Mouse (Mus musculus) ES-E14 (cell line): ENCODE results near the gene Papss2.

Experiments
- CHD2 ChIP-seq: IDR thresholded peaks from 2 replicates; pipeline ENCODE4 v1.6.1; 2014; ENCODE audit warnings: mild to moderate bottlenecking, low read depth, low read length, inconsistent platforms
- HCFC1 ChIP-seq: IDR thresholded peaks from 2 replicates; pipeline ENCODE4 v1.6.1; 2012; ENCODE audit warnings: low read length, inconsistent platforms, borderline replicate concordance; ENCODE audit not compliant: insufficient read depth
- MAFK ChIP-seq: IDR thresholded peaks from 2 replicates; pipeline ENCODE4 v1.6.1; 2014; ENCODE audit warnings: mild to moderate bottlenecking, low read depth, low read length, inconsistent platforms; ENCODE audit not compliant: insufficient read depth
- ZC3H11A ChIP-seq: IDR thresholded peaks from 2 replicates; pipeline ENCODE4 v1.6.1; 2012; ENCODE audit warnings: low read depth, mild to moderate bottlenecking, inconsistent platforms, low read length, borderline replicate concordance
- ZNF384 ChIP-seq: IDR thresholded peaks from 2 replicates; pipeline ENCODE4 v1.6.1; 2012; ENCODE audit warnings: low read depth, low read length, inconsistent platforms

DNA sequence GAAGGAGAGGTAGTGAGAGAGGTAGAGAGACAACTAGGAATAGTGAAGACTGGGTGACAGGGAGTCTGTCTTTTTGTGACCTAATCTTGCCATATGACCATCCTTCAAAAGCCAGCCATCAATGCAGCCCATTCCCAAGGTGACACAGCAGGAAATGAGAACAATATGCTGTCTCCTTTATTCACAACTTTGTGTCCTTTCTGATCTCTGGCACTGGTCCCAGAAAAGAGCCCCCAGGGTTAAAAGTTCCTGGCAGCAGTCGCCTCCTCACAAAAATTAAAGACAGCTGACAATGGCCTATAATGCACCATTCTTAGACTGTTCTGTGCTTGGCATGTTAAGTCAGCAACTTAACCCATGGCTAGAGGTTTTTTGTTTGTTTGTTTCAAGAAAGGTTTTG lies 17.8 kb upstream of the Papss2 start:
- TF ChIP-seq HCFC1 (no peak), ZC3H11A (no peak), CHD2 (no peak), MAFK (no peak), ZNF384 (no peak)
